Mouse (Mus musculus): Measurements from ENCODE around the gene Idua.

Idua gene

GRCm38 (mm10) chr5:108680871-108681270, 20.7 kb downstream of the Idua start:
- DNase-seq (ENCODE audit: low read depth), result peak; percentile 41

- no peak for DNase-seq (ENCODE audit: low read depth)
Observed at GRCm38 (mm10) chr5:108689091-108689490, 29.0 kb downstream of the Idua start.

GRCm38 (mm10) chr5:108691152-108691551, 31.0 kb downstream of the Idua start:
- DNase-seq (ENCODE audit: low read depth), result peak; percentile 52

GRCm38 (mm10) chr5:108692271-108692670, 32.1 kb downstream of the Idua start, which contains the start of gene Fgfrl1:
Gene Fgfrl1 (plus strand): TSS chr5:108692382.
- peak; percentile 69 for DNase-seq (ENCODE audit: low read depth)

GRCm38 (mm10) chr5:108693872-108694288, 33.7 kb downstream of the Idua start:
- peak; percentile 81 for DNase-seq (ENCODE audit: low read depth)

GRCm38 (mm10) chr5:108694352-108695261, 34.5 kb downstream of the Idua start:
- no peak for DNase-seq (ENCODE audit: low read depth)

- DNase-seq (ENCODE audit: low read depth), result no peak
Observed at GRCm38 (mm10) chr5:108695861-108696260, 35.7 kb downstream of the Idua start.

GRCm38 (mm10) chr5:108696542-108696941, 36.4 kb downstream of the Idua start:
- no peak for DNase-seq (ENCODE audit: low read depth)

- DNase-seq (ENCODE audit: low read depth), result peak; percentile 11
Observed at GRCm38 (mm10) chr5:108697341-108697753, 37.2 kb downstream of the Idua start.

- no peak for DNase-seq (ENCODE audit: low read depth)
Observed at GRCm38 (mm10) chr5:108700346-108700745, 40.2 kb downstream of the Idua start.

- no peak for DNase-seq (ENCODE audit: low read depth)
Observed at GRCm38 (mm10) chr5:108701341-108702021, 41.4 kb downstream of the Idua start.

GRCm38 (mm10) chr5:108703754-108704626, 43.9 kb downstream of the Idua start:
- no peak for DNase-seq (ENCODE audit: low read depth)

- no peak for DNase-seq (ENCODE audit: low read depth)
Observed at GRCm38 (mm10) chr5:108707758-108708157, 47.6 kb downstream of the Idua start.

- DNase-seq (ENCODE audit: low read depth), result no peak
Observed at GRCm38 (mm10) chr5:108708419-108708818, 48.3 kb downstream of the Idua start.

- no peak for DNase-seq (ENCODE audit: low read depth)
Observed at GRCm38 (mm10) chr5:108708981-108709731, 49.0 kb downstream of the Idua start.

- DNase-seq (ENCODE audit: low read depth), result no peak
Observed at GRCm38 (mm10) chr5:108711968-108712367, 51.8 kb downstream of the Idua start.

- DNase-seq (ENCODE audit: low read depth), result no peak
Observed at GRCm38 (mm10) chr5:108713096-108713495, 53.0 kb downstream of the Idua start.

GRCm38 (mm10) chr5:108713691-108714090, 53.6 kb downstream of the Idua start:
- DNase-seq (ENCODE audit: low read depth), result no peak

GRCm38 (mm10) chr5:108714149-108714548, 54.0 kb downstream of the Idua start:
- DNase-seq (ENCODE audit: low read depth), result no peak

- no peak for DNase-seq (ENCODE audit: low read depth)
Observed at GRCm38 (mm10) chr5:108715974-108716373, 55.8 kb downstream of the Idua start.

GRCm38 (mm10) chr5:108718051-108718450, 57.9 kb downstream of the Idua start:
- no peak for DNase-seq (ENCODE audit: low read depth)
